Mouse (Mus musculus) liver, adult (tissue): ENCODE measurements around the gene Fam122a.

ENCODE experiments used
- GATA4 ChIP-seq: IDR thresholded peaks from 2 replicates; pipeline ENCODE4 v1.6.1; 2014; ENCODE audit warnings: mild to moderate bottlenecking, low read length; ENCODE audit not compliant: insufficient replicate concordance

Fam122a gene

DNA sequence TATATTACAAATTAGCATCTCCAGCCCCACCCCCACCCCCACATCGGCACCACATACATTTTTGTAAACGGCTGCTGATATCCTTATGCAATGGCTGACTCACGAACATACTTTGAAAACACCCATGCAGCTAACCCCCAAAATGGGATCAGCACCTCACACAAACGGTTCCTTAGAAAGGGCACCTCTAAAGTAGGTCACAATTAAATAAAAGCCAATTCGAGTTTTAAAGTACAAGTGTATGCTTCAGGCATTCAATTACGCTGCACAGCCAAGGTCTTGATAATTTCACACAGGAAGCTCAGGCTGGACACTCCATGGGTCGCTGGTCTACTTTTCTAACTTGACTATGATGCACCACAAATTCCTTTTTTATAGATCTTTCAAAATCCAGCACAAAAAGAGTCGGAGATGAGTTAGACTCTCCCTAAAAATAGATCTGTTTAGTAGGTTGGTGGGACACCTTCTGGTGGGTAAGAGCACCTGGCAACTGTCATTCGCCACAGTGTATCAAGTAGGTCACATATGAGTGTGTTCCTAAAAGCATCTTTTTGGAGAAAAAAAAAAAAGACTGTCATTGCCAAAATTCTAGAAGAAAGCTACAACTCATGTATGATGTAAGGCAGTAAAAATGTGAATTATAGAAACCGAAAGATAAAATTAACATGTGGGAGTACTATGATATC is 25.7 kb upstream of the Fam122a start:
- TF ChIP-seq GATA4, result no peak

DNA sequence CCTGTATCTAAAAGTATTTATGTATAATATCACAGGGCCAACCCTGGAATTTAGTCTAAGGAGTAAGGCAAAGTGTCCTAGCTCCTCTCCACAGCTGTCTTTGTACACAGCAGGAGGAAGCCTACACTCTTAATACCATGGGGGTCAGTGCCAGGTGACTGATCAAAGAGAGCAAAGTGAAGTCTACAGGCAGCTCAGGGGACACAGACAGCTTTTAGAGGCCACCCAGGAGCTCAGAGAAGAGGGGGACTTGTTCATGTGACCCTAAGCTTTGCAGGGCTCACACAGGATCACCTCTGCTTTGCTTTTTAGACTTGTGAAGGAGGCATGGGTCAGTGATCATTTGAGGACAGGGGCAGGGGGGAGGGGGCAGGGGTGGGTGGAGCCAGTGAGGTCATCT is 24.4 kb upstream of the Fam122a start:
- no peak for TF ChIP-seq GATA4

DNA sequence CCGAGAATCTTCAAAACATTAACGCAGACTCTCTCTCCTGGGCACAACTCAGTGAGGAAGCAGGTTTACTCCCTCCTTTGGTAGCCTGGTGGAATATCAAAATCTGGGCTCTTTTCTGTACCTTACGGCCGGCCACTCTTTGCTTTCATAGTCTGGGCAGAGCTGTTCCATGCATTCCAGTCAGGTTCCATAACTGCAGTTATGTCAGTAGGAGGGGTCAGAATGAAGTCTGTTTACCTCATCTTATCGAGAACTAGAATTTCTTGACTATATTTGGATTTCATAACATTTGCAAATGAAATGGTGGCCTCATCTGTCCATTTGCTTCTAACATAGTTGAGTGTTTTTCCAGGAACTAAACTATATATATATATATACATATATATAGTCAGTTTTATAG is 23.3 kb upstream of the Fam122a start:
- no peak for TF ChIP-seq GATA4

- no peak for TF ChIP-seq GATA4
Measured at GRCm38 (mm10) chr19:24499291-24499690, 22.1 kb upstream of the Fam122a start.

DNA sequence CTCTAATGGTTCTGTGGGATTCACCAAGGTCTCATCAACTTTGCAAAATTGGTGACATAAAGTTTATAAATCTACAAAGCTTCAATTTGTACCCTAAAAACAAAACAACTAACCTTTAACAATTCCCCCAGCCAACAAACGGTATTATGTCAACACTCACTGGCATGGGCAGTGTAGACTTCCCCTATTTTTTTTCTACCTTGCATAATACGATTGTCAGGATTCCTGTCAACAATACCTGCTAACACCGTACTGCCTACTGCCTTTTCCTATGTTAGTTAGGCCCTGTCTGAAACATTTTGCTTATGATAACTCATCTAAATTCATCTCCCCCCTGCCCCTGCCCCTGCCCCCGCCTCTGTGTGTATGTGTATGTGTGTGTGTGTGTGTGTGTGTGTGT is 16.7 kb upstream of the Fam122a start:
- TF ChIP-seq GATA4, result no peak

DNA sequence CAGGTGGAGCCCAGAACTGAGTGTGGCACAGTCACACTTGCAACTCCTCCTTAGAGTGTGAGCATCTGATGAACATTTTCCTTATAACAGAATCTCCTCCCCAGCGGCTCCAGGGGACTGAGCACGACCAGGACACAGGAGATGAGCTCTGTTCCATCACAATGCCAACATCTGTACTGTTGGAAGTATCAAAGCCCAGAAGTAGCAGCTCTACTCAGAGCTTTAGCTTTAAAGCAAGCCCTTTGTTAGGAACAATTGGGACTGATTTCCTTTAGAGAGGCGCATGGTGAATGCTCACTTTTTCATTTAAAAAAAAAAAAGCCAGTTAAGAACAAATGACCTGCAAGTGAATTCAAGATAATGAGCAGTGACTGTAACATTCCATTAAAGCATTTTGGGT is 14.7 kb upstream of the Fam122a start:
- TF ChIP-seq GATA4, result no peak

DNA sequence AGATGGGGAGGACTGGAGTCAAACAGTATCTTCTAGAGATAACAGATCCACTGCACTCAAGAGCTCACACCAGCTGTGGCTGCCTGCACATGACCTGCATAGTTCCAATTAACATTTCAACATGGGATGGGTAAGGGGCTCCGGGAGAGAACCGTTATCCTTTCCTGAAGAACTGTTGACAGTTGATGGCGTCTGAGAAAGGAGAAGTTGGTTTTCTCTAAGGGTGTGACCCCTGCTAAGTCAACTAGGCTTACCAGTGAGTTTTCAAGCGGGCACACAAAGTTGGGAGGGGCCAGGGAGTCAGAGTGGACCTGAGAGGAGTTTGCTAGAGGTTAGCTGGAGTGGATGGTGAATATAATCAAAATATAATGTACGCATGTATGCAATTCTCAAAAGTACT is 13.1 kb upstream of the Fam122a start:
- no peak for TF ChIP-seq GATA4

DNA sequence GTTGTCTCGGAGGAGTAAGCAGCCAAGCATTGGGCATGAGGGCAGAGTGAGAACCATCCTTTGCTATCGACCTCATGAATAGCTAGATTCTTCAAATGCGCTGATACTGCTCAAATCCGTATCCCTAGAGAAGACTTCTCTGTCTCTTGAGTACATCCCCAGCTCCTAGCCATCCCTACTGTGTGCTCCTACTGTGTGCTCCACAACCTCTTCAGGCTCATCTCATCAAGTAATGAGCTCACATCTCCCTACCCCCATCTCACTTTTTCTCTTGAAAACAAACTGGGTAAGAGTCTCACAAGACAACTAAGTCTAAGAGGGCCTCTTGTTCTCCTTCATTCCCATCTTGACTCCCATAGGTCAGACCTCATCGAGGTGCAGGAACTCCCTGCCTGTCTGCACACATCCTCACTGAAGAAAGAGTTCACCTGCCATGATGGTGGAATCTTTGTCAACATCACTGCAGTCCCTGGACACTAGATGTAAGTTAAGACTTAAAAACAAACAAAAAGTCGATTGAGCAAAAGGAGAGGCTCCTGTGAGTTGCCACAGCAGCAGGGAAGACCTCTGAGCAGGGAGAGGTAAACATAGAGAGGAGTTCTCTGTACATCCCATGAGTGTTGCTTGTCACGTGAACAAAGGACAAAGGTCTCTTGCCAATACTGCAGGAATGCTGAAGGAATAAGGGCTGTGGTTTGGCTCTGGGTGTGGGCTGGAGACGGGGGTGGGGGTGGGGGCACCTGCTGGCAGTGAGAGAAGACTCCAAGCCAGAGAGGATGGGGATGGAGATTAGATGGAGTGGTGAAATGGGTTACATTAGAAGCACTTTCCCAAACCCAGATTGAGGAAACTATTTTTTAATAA is 9.5 kb upstream of the Fam122a start:
- TF ChIP-seq GATA4, result no peak

GRCm38 (mm10) chr19:24484612-24485194 is 7.5 kb upstream of the Fam122a start:
- no peak for TF ChIP-seq GATA4

GRCm38 (mm10) chr19:24480916-24481315 is 3.8 kb upstream of the Fam122a start:
- no peak for TF ChIP-seq GATA4

GRCm38 (mm10) chr19:24476461-24476860 is 695 bp downstream of the Fam122a start:
- no peak for TF ChIP-seq GATA4

- no peak for TF ChIP-seq GATA4
Measured at GRCm38 (mm10) chr19:24475281-24475680, 1.9 kb downstream of the Fam122a start.

GRCm38 (mm10) chr19:24472512-24472911 is 4.6 kb downstream of the Fam122a start:
- no peak for TF ChIP-seq GATA4

DNA sequence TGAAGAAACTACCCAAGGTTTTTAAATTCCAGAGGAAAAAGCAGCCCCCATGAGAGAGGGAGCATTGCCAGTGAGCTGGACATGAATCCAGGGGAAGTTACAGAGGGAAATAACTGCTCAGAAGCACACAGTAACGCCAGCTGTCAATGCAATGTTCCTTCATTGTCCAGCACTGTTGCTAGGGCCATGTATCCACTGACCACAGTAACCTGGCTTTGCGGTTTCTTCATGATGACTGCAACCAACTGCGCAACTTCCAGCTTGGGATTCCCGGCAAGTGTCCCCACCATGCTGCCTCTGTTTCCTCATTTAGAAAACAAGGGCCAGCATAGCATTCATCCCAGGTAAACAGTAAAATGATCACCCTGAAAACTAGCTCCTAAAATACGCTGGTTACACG is 5.6 kb downstream of the Fam122a start:
- TF ChIP-seq GATA4, result no peak

- TF ChIP-seq GATA4, result no peak
Measured at GRCm38 (mm10) chr19:24469216-24469615, 7.9 kb downstream of the Fam122a start.

GRCm38 (mm10) chr19:24468616-24469015 is 8.5 kb downstream of the Fam122a start:
- TF ChIP-seq GATA4, result no peak

DNA sequence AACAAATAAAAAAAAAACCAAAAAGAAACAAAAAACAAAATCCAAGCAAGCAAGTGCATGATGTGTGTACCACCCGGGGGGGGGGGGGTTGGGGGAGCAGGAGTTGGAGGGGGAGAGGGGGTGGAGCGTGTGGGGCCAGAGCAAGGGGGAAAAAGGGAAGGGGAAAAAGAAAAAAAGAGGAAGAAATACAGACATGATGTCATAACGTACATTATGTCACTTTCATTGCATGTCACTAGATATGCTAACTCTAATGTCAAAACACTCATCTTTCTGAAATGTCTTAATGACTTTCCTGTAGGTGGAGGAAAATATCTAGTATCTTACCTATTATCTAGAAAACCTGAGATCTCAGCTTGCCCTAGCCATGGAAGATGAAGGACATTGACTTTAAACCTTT is 14.1 kb downstream of the Fam122a start:
- TF ChIP-seq GATA4, result no peak
